Mouse (Mus musculus) heart, embryonic 16.5 days (tissue): ENCODE results near the gene Magi2. TPM values are rescaled to one million over a fixed set of nuclear protein-coding genes. Genes with fewer than 3 reads are reported as not detected.

Source experiments
- ATAC-seq: fragments of 200-750 bp; cut with Nextera tagmentation; replicated peaks from 2 replicates; pipeline ENCODE4 v1.8.0; 2017; ENCODE audit warnings: moderate number of reproducible peaks; ENCODE audit not compliant: insufficient read depth, low FRiP score; ENCODE audit errors: extremely low read depth
- H3K27ac ChIP-seq: fragments of 300-500 bp; sonication (generic); 2 replicates; pipeline ENCODE4 v1.5.1; 2014; ENCODE audit warnings: mild to moderate bottlenecking, low read length, control low read depth, moderate library complexity
- H3K27me3 ChIP-seq: fragments of 300-500 bp; sonication (generic); 2 replicates; pipeline ENCODE4 v1.6.1; 2014; ENCODE audit warnings: low read length, mixed read lengths; ENCODE audit not compliant: control insufficient read depth, insufficient read depth
- H3K36me3 ChIP-seq: fragments of 300-500 bp; sonication (generic); 2 replicates; pipeline ENCODE4 v1.6.1; 2014; ENCODE audit not compliant: control insufficient read depth, insufficient read depth
- H3K4me1 ChIP-seq: fragments of 300-500 bp; sonication (generic); 2 replicates; pipeline ENCODE4 v1.6.1; 2014; ENCODE audit warnings: low read length, mixed read lengths; ENCODE audit not compliant: control insufficient read depth, insufficient read depth
- H3K4me2 ChIP-seq: fragments of 300-500 bp; sonication (generic); 2 replicates; pipeline ENCODE4 v1.6.1; 2014; ENCODE audit warnings: low read depth, mild to moderate bottlenecking, control low read depth, low read length
- H3K4me3 ChIP-seq: fragments of 300-500 bp; sonication (generic); 2 replicates; pipeline ENCODE4 v1.5.1; 2014; ENCODE audit warnings: mild to moderate bottlenecking, control low read depth, low read length
- H3K9ac ChIP-seq: fragments of 300-500 bp; sonication (generic); 2 replicates; pipeline ENCODE4 v1.6.1; 2014; ENCODE audit warnings: low read length, control low read depth
- H3K9me3 ChIP-seq: fragments of 300-500 bp; sonication (generic); replicated peaks from 2 replicates; pipeline ENCODE4 v1.6.1; 2016; ENCODE audit warnings: low read length; ENCODE audit not compliant: control insufficient read depth
- WGBS: fragments of 180-500 bp; shearing (Covaris S2); extraction: QIAGEN DNeasy Blood & Tissue Kit; methylation state at CpG from one replicate; pipeline ENCODE4 v1.1.7; 2014; 5-methylcytosine and 5-hydroxymethylcytosine counted together
- polyA plus RNA-seq: library from polyadenylated mRNA; unstranded; fragments of >200 nt; fragmentation: Nextera tagmentation; extraction: Ambion mirVana; gene quantifications from 2 replicates; pipeline ENCODE4 v1.2.1, GENCODE M21; 2015

Magi2 gene
- polyA plus RNA-seq, 1 experiment from 2014 or later, result 3.3 TPM

DNA sequence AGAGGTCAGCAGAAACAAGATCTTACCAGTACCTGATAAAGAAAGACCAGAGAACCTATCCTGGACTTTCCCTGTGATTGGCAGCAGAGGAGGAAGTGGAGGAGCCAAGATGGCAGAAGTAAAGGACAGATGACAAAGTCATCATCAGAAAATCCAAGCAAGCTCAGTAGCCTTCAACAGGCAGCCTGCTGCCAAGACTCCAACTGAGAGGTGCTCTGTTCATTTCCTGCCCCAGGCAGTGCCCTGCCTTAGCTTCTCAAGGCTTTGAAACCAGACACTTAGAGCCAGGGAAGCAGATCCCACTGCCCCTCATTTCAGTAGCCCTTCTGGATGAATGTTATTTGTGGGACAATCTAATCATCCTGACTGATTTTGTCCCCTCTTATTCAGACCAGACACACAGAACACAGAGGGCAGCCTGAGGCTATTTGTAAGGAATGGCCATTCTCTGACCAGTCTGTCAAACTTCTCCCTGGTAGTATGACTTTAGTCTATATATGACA lies 1448.4 kb downstream of the Magi2 start:
- Histone ChIP-seq H3K9me3 (no peaks in the 10 kb centered on the region), H3K4me3 (no peak overlapping the region), H3K4me2 (no peak overlapping the region), H3K36me3 (no peaks in the 10 kb centered on the region), H3K27me3 (no peaks in the 10 kb centered on the region), H3K27ac (no peak overlapping the region), H3K9ac (no peak overlapping the region), H3K4me1 (0 out of 2 replicates have a peak, but pooled peaks cover 2% of the 10 kb centered on the region)
- ATAC-seq, result no peak

DNA sequence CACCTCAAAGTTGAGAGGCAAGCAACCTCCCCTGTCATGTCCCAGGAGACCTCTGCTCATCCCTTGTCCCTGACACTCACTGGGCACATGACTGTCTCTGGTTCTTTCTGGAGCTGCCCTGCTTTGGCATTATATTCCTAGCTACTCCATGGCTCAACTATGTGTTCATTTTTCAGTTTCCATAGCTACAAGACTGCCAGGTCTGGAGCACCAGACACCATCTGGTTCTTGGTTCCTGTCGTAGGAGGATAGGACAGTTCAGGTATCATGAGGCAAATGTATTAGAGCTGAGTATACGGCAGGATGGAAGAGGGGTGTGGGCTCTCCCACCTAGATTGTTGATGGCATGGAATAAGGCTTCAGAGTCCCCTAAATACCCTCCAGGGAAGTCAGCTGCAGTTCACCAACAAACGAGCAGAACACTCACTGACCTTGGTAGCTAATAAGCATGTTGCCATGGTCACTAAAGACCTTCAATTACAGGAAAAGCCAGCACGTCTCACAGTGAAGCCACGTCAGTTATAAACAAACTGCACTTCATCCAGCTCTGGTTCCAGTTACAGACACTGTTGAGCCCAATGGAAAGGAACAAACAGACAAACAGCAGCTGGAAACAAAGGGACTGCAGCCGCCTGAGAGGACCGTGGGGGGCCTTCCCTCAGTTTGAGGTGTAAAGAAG lies 1449.5 kb downstream of the Magi2 start:
- Histone ChIP-seq H3K4me1 (0 out of 2 replicates have a peak, but pooled peaks cover 2% of the 10 kb centered on the region), H3K9ac (no peak overlapping the region), H3K36me3 (no peaks in the 10 kb centered on the region), H3K4me2 (no peak overlapping the region), H3K9me3 (no peaks in the 10 kb centered on the region), H3K4me3 (no peak overlapping the region), H3K27ac (no peak overlapping the region), H3K27me3 (no peaks in the 10 kb centered on the region)
- WGBS, result 45% methylated on average over 7 of the region's 7 CpGs
- no peak for ATAC-seq

DNA sequence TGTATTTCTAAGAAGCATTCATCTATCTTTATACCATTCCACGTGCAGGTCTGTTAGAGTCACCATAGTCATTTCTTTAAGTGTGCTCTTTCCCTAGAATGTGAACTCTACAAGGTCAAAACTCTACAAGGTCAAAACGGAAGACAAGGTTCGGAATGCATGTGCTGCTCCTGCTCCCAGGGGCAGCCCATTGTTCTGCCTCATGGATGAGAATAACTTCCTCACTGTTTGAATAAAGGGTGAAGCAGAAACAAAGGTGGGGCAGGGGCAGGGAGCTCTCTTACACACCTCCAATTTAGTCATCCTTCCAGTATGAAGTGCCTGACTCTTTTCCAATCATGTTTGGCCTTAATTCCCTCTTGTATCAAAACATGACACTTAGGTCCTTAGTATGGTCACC lies 1450.4 kb downstream of the Magi2 start:
- WGBS, result 47% methylated on average over 3 of the region's 3 CpGs
- H3K27ac ChIP-seq, result no peak overlapping the region
- ATAC-seq, result no peak
- H3K4me1 ChIP-seq, result 0 out of 2 replicates have a peak, but pooled peaks cover 2% of the 10 kb centered on the region
- H3K9me3 ChIP-seq, result no peaks in the 10 kb centered on the region
- no peaks in the 10 kb centered on the region for H3K27me3 ChIP-seq
- H3K4me2 ChIP-seq, result no peak overlapping the region
- H3K36me3 ChIP-seq, result no peaks in the 10 kb centered on the region
- no peak overlapping the region for H3K4me3 ChIP-seq
- H3K9ac ChIP-seq, result no peak overlapping the region

DNA sequence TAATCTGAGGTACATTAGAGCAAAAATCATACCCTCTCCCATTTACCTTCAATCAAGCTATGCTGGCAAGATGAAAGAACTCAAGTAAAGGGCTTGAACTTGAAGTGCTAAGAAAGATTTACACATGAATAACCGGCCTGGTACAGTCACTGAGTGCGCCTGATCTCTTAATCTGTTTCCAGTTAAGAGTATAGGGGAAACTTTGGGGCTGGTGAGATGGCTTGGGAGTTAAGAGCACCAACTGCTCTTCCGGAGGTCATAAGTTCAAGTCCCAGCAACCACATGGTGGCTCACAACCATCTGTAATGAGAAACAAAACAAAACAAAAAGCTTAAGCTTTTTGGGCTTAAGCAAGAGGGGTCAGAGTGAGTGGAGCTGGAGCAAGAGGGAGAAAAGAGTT lies 1451.7 kb downstream of the Magi2 start:
- ATAC-seq, result no peak
- H3K27ac ChIP-seq, result no peak overlapping the region
- no peaks in the 10 kb centered on the region for H3K27me3 ChIP-seq
- H3K4me3 ChIP-seq, result no peak overlapping the region
- no peaks in the 10 kb centered on the region for H3K36me3 ChIP-seq
- H3K4me2 ChIP-seq, result no peak overlapping the region
- no peak overlapping the region for H3K9ac ChIP-seq
- WGBS, result 69% methylated on average over 3 of the region's 3 CpGs
- 0 out of 2 replicates have a peak, but pooled peaks cover 2% of the 10 kb centered on the region for H3K4me1 ChIP-seq
- H3K9me3 ChIP-seq, result no peaks in the 10 kb centered on the region

DNA sequence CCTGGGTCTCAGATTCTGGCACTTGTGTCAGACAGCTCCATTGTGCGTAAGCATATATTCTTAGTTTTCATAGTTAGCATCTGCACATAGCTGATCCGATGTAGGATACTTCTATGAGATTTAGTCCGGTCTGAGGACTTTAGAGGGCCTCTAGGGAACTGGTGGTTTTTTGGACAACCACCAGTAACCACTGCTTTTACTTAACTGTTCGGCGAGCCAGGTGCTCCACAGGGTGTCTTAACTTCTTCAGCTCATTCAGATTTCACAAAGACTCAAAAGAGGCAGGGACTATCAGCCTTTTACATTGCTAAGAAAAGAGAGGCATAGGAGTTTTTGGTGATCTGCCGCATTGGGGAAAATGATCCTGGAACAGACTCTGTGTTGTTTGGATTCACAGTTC lies 1453.1 kb downstream of the Magi2 start:
- WGBS, result 86% methylated on average over 6 of the region's 6 CpGs
- Histone ChIP-seq H3K4me2 (no peak overlapping the region), H3K4me3 (no peak overlapping the region), H3K27ac (no peak overlapping the region), H3K4me1 (0 out of 2 replicates have a peak, but pooled peaks cover 2% of the 10 kb centered on the region), H3K36me3 (no peaks in the 10 kb centered on the region), H3K9ac (no peak overlapping the region), H3K27me3 (no peaks in the 10 kb centered on the region), H3K9me3 (no peaks in the 10 kb centered on the region)
- no peak for ATAC-seq

DNA sequence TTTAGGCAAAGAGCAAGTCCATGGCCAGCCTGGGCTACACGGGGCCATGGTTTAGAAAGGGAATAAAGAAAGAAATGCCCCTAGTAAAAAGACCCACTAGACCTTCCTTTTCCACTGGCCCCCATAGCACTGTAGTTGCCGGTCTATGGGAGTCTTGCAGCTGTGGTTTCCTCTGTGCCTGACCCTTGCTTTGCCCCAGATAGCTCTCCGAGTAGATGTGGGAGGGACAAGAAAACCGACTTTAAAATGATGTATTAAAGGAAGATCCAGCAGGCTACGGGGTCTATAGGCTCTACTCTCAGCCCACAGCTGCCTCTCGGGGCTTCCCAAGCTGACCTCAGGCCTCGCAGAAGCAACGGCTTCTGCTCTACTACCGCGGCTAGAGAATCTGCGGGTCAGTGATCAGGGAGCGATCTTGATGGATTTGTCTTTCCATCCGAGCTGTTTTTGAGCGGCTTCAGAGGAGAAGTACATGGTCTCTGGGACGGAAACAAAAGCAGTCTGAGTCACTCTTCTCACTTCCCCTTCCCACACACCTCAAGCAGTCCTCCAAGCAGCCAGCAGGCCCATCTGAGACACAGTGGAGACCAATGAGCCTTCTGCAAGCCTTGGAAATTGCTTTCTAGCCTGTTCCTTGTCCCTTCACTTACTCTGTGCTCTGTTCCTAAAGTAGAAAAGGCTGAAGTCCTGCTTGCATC lies 1454.1 kb downstream of the Magi2 start:
- no peaks in the 10 kb centered on the region for H3K27me3 ChIP-seq
- no peak overlapping the region for H3K27ac ChIP-seq
- no peak overlapping the region for H3K4me2 ChIP-seq
- no peaks in the 10 kb centered on the region for H3K36me3 ChIP-seq
- no peak overlapping the region for H3K4me3 ChIP-seq
- 0 out of 2 replicates have a peak, but pooled peaks cover 2% of the 10 kb centered on the region for H3K4me1 ChIP-seq
- H3K9ac ChIP-seq, result no peak overlapping the region
- WGBS, result 68% methylated on average over 15 of the region's 15 CpGs
- no peaks in the 10 kb centered on the region for H3K9me3 ChIP-seq
- ATAC-seq, result no peak

DNA sequence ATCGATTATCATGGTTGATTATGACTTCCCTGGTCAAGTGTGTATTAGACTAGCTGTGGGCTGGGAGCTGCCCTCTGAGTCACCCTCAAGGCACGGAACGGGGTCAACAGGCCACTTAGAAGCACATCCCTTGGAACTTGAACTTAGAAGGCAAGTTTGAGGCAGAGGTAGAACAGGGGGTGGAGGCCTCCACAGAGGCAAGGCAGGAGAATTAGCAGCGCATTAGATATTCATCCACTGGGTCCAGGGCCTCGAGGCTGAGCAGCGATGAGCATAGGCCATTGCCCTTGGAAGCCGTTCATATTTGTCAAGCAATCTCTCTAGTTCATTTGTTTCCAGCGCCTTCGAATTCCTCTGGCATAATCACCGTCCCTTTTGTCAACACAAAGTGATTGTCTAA lies 1454.8 kb downstream of the Magi2 start:
- Histone ChIP-seq H3K4me2 (no peak overlapping the region), H3K9me3 (no peaks in the 10 kb centered on the region), H3K27me3 (no peaks in the 10 kb centered on the region), H3K27ac (no peak overlapping the region), H3K9ac (no peak overlapping the region), H3K4me3 (no peak overlapping the region), H3K4me1 (no peaks in the 10 kb centered on the region), H3K36me3 (no peaks in the 10 kb centered on the region)
- no peak for ATAC-seq
- WGBS, result 82% methylated on average over 10 of the region's 10 CpGs

DNA sequence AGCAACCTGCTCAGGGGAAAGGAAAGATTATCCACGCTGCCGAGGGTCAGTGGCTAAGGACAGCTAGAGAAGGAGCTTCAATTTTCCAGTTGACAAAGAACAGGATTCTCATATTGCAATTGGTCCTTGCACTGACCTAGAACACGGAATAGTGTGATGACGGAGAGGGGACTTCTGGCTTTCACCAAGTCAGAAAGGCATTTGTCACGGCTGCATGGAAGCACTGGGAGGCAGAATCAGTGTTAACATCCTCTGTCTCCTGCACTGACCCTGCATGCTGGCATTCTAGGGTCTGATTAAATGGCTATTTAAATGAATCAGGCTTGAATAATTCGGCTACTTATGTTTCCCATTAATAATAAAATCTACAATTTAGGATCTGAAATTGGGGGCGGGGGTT lies 1455.4 kb downstream of the Magi2 start:
- no peak overlapping the region for H3K4me3 ChIP-seq
- WGBS, result 57% methylated on average over 7 of the region's 7 CpGs
- H3K27ac ChIP-seq, result no peak overlapping the region
- H3K9ac ChIP-seq, result no peak overlapping the region
- H3K27me3 ChIP-seq, result no peaks in the 10 kb centered on the region
- H3K9me3 ChIP-seq, result no peaks in the 10 kb centered on the region
- no peak for ATAC-seq
- no peak overlapping the region for H3K4me2 ChIP-seq
- H3K4me1 ChIP-seq, result no peaks in the 10 kb centered on the region
- H3K36me3 ChIP-seq, result no peaks in the 10 kb centered on the region

DNA sequence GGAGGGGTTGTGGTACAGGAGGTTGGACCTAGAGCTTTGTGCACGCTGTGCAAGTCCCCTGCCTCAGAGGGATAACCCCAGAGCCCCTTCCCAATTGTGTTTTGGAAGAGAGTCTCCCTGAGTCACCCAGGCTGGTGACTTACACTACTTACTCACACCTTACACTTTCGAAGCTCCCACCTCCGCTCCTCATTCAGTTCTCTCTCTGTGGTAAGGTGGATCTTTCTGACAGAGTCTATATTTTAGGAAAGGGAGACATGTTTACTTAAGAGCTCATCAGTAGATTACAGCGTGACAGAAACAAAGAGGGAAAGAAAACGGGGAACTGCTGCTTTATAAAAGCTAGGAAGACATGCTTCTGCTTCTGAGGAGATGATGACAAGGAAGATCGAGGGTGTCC lies 1457.3 kb downstream of the Magi2 start:
- Histone ChIP-seq H3K4me3 (no peak overlapping the region), H3K4me2 (no peak overlapping the region), H3K36me3 (no peaks in the 10 kb centered on the region), H3K4me1 (no peaks in the 10 kb centered on the region), H3K9ac (no peak overlapping the region), H3K27ac (no peak overlapping the region), H3K27me3 (no peaks in the 10 kb centered on the region), H3K9me3 (no peaks in the 10 kb centered on the region)
- no peak for ATAC-seq
- WGBS, result 63% methylated on average over 6 of the region's 6 CpGs
